Comparison of ENCODE assay signal across 43 mouse cellular contexts in the genomic region with DNA sequence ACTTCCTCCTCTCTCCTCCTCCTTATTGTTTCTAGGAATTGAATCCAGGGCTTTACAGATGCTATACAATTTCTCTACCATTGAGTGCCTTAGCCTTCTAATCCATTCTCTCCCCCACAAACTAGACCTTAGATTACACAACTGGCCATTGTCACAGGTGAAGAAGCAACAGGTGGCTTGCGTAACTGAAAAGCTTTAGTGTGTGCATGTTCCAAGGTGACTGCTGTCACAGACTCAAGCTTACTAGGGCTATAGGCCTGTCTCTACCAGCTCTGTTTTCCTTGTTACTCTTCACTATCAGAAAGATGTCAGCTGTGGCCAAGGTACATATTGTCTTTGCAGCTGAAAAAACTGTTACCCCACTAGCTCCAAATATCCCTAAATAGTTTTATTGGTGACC. TPM values are rescaled to one million over a fixed set of nuclear protein-coding genes. Genes with fewer than 3 reads are reported as not detected.
"Had no signal": no experiment of that assay in that cellular context is flagged by ENCODE, and none has a peak within 500 bp of the region (broad histone marks: within the 10 kb centered on the region; RNA-seq: fewer than 3 reads in every experiment).

No protein-coding gene starts in this region.

- H3K4me2 ChIP-seq: heart, embryonic 11.5 days; heart, embryonic 12.5 days; heart, embryonic 13.5 days; heart, embryonic 15.5 days; hindbrain, embryonic 12.5 days; hindbrain, embryonic 13.5 days; hindbrain, embryonic 14.5 days; hindbrain, embryonic 15.5 days; intestine, embryonic 15.5 days; kidney, embryonic 15.5 days had no signal

- H3K27ac ChIP-seq: heart, embryonic 10.5 days; heart, embryonic 13.5 days; heart, embryonic 15.5 days; hindbrain, embryonic 10.5 days; hindbrain, embryonic 12.5 days; hindbrain, embryonic 13.5 days; hindbrain, embryonic 14.5 days; hindbrain, embryonic 15.5 days; hindbrain, postnatal 0 days; intestine, embryonic 15.5 days; kidney, embryonic 15.5 days; kidney, postnatal 0 days; layer of hippocampus, adult 2 months had no signal

- H3K4me1 ChIP-seq: heart, embryonic 10.5 days; heart, embryonic 12.5 days; heart, embryonic 13.5 days; heart, embryonic 15.5 days; hindbrain, embryonic 10.5 days; hindbrain, embryonic 12.5 days; hindbrain, embryonic 13.5 days; hindbrain, embryonic 15.5 days; intestine, embryonic 15.5 days; kidney, embryonic 15.5 days had no signal

- ATAC-seq: hindbrain, embryonic 16.5 days; hindbrain, postnatal 0 days; inflammation-experienced regulatory T-cells, adult 6 months; intestine, embryonic 15.5 days; intestine, embryonic 16.5 days; intestine, postnatal 0 days had no signal

- H3K4me3 ChIP-seq: heart, embryonic 10.5 days; heart, embryonic 12.5 days; heart, embryonic 13.5 days; heart, embryonic 15.5 days; hindbrain, embryonic 10.5 days; hindbrain, embryonic 12.5 days; hindbrain, embryonic 13.5 days; hindbrain, embryonic 15.5 days; intestine, embryonic 15.5 days; kidney, embryonic 15.5 days; layer of hippocampus, adult 2 months had no signal

- H3K27me3 ChIP-seq: heart, embryonic 12.5 days; heart, embryonic 13.5 days; heart, embryonic 15.5 days; hindbrain, embryonic 12.5 days; hindbrain, embryonic 13.5 days; hindbrain, embryonic 15.5 days; intestine, embryonic 15.5 days; kidney, embryonic 15.5 days had no signal

- H3K9me3 ChIP-seq: heart, embryonic 10.5 days; heart, embryonic 12.5 days; heart, embryonic 13.5 days; heart, embryonic 15.5 days; hindbrain, embryonic 10.5 days; hindbrain, embryonic 12.5 days; hindbrain, embryonic 13.5 days; hindbrain, embryonic 15.5 days; intestine, embryonic 15.5 days; kidney, embryonic 15.5 days had no signal

- H3K9ac ChIP-seq: heart, embryonic 12.5 days; heart, embryonic 13.5 days; heart, embryonic 15.5 days; hindbrain, embryonic 12.5 days; hindbrain, embryonic 13.5 days; hindbrain, embryonic 14.5 days; hindbrain, embryonic 15.5 days; intestine, embryonic 15.5 days; kidney, embryonic 15.5 days had no signal

- DNase-seq: heart, postnatal 10 days; heart, postnatal 14 days; heart, postnatal 36 days; heart, postnatal 4 days; kidney, adult 11 months; kidney, adult 18-20 months; kidney, adult 2 months; kidney, adult 8-10 months; kidney, adult 9 months; kidney, postnatal 10 days; kidney, postnatal 14 days; kidney, postnatal 25 days; kidney, postnatal 36 days; kidney, postnatal 4 days; layer of hippocampus, adult 9-11 months; layer of hippocampus, postnatal 36 days had no signal

RNA-seq across cellular contexts. Expression of a gene that starts 36.0 kb away (rescaled TPM):
- total RNA-seq: heart, postnatal 10 days; heart, postnatal 14 days; heart, postnatal 25 days; heart, postnatal 36 days; heart, postnatal 4 days; hematopoietic stem cell, adult 5-6 weeks; layer of hippocampus, postnatal 36 days; left cerebral cortex, adult 18-20 months had no signal
- polyA plus RNA-seq: heart, embryonic 10.5 days; heart, embryonic 11.5 days; heart, embryonic 12.5 days; heart, embryonic 13.5 days; heart, embryonic 14.5 days; heart, postnatal 0 days; inflammation-experienced regulatory T-cells, adult 6 months; intestine, embryonic 14.5 days; intestine, embryonic 15.5 days; intestine, embryonic 16.5 days; intestine, postnatal 0 days; kidney, adult 2 months; kidney, embryonic 14.5 days; kidney, embryonic 15.5 days; kidney, embryonic 16.5 days; kidney, postnatal 0 days had no signal

RNA-seq across cellular contexts. Expression of a gene that starts 53.2 kb away (rescaled TPM):
- total RNA-seq: heart, postnatal 25 days; heart, postnatal 36 days; heart, postnatal 4 days; hematopoietic stem cell, adult 5-6 weeks had no signal
- polyA plus RNA-seq: heart, embryonic 10.5 days; heart, embryonic 11.5 days; heart, embryonic 12.5 days; heart, postnatal 0 days had no signal

RNA-seq across cellular contexts. Expression of a gene that starts 54.6 kb away (rescaled TPM):
- polyA plus RNA-seq: inflammation-experienced regulatory T-cells, adult 6 months had no signal
